Mouse (Mus musculus): Measurements from ENCODE around the gene Hsd3b4.
"Not testable (repeated sequence)": the region's sequence is repeated elsewhere in the genome, so short reads cannot be mapped to it uniquely, and the experiment has no call there.

Hsd3b4 gene

GRCm38 (mm10) chr3:98510414-98510813 lies at the start of gene Hsd3b4:
Hsd3b4 (minus strand) TSS chr3:98510514.
- DNase-seq: not testable (repeated sequence)

- DNase-seq: not testable (repeated sequence)
These were observed 40.5 kb upstream of the Hsd3b4 start for GRCm38 (mm10) chr3:98550832-98551231.

- DNase-seq: not testable (repeated sequence)
These were observed 39.9 kb upstream of the Hsd3b4 start for GRCm38 (mm10) chr3:98550215-98550614.

GRCm38 (mm10) chr3:98548495-98548894 lies 38.2 kb upstream of the Hsd3b4 start:
- not testable (repeated sequence) for DNase-seq

GRCm38 (mm10) chr3:98547641-98548040 lies 37.3 kb upstream of the Hsd3b4 start:
- DNase-seq: not testable (repeated sequence)

GRCm38 (mm10) chr3:98524978-98525377 lies 14.7 kb upstream of the Hsd3b4 start:
- DNase-seq: not testable (repeated sequence)

- not testable (repeated sequence) for DNase-seq
These were observed 14.2 kb upstream of the Hsd3b4 start for GRCm38 (mm10) chr3:98524552-98524951.

- not testable (repeated sequence) for DNase-seq
These were observed 12.5 kb upstream of the Hsd3b4 start for GRCm38 (mm10) chr3:98522779-98523178.

- not testable (repeated sequence) for DNase-seq
These were observed 3.1 kb downstream of the Hsd3b4 start for GRCm38 (mm10) chr3:98507229-98507628.

- DNase-seq: not testable (repeated sequence)
These were observed 12.9 kb downstream of the Hsd3b4 start for GRCm38 (mm10) chr3:98497401-98497800.

- DNase-seq: not testable (repeated sequence)
These were observed 13.6 kb downstream of the Hsd3b4 start for GRCm38 (mm10) chr3:98496762-98497161.

- DNase-seq: not testable (repeated sequence)
These were observed 15.3 kb downstream of the Hsd3b4 start for GRCm38 (mm10) chr3:98495055-98495454.

- not testable (repeated sequence) for DNase-seq
These were observed 16.1 kb downstream of the Hsd3b4 start for GRCm38 (mm10) chr3:98494184-98494583.

GRCm38 (mm10) chr3:98471499-98471898 lies 38.8 kb downstream of the Hsd3b4 start:
- not testable (repeated sequence) for DNase-seq

GRCm38 (mm10) chr3:98471057-98471456 lies 39.3 kb downstream of the Hsd3b4 start:
- DNase-seq: not testable (repeated sequence)

- not testable (repeated sequence) for DNase-seq
These were observed 41.0 kb downstream of the Hsd3b4 start for GRCm38 (mm10) chr3:98469323-98469722.

- DNase-seq: not testable (repeated sequence)
These were observed 53.3 kb downstream of the Hsd3b4 start, which contains the start of gene Gm4450 for GRCm38 (mm10) chr3:98457026-98457425. Gm4450 (minus strand) TSS chr3:98457126.

- DNase-seq: not testable (repeated sequence)
These were observed 56.5 kb downstream of the Hsd3b4 start for GRCm38 (mm10) chr3:98453786-98454185.

Data from kidney, postnatal 10 days (tissue).